ENCODE assay signal across 10 mouse cellular contexts in genomic region chr16:50073979-50074378, GRCm38 (mm10).
DNase-seq lines count a peak whose midpoint lies in the region; ATAC-seq lines count a peak whose summit lies in the region.
"Had no signal": no experiment of that assay in that cellular context is flagged by ENCODE, and none has a peak within 500 bp of the region (broad histone marks: within the 10 kb centered on the region; RNA-seq: fewer than 3 reads in every experiment).

No protein-coding gene starts in this region.

- no peaks in the 10 kb centered on the region; the same call in 1 of the 2 replicates for H3K4me1 ChIP-seq in hindbrain, embryonic 12.5 days
- H3K4me1 ChIP-seq in hindbrain, embryonic 16.5 days (ENCODE audit: control insufficient read depth, insufficient read depth, low read depth, low read length) = peaks cover 3% of the 10 kb centered on the region; the same call in 1 of the 2 replicates

- no peak overlapping the region for H3K27ac ChIP-seq in hindbrain, embryonic 12.5 days
- no peak overlapping the region for H3K27ac ChIP-seq in hindbrain, embryonic 16.5 days (ENCODE audit: low read depth, low read length)
- H3K27ac ChIP-seq: embryonic facial prominence, embryonic 12.5 days; limb, embryonic 12.5 days had no signal

- 0 out of 2 replicates have a peak, but pooled peaks have one; percentile 9 for ATAC-seq in hindbrain, embryonic 12.5 days (ENCODE audit: low FRiP score)
- no peak for ATAC-seq in hindbrain, embryonic 16.5 days
- peak; percentile 72 for ATAC-seq in CD4-positive, CD25-positive, alpha-beta regulatory T cell, adult 4 months

- H3K4me3 ChIP-seq in hindbrain, embryonic 12.5 days = no peak overlapping the region
- H3K4me3 ChIP-seq in hindbrain, embryonic 16.5 days (ENCODE audit: low read length) = no peak overlapping the region
- H3K4me3 ChIP-seq: embryonic facial prominence, embryonic 12.5 days; limb, embryonic 12.5 days had no signal

- no peak overlapping the region for H3K9ac ChIP-seq in hindbrain, embryonic 12.5 days
- no peak overlapping the region for H3K9ac ChIP-seq in hindbrain, embryonic 16.5 days (ENCODE audit: low read depth, low read length)
- H3K9ac ChIP-seq: embryonic facial prominence, embryonic 12.5 days; limb, embryonic 12.5 days had no signal

- no peaks in the 10 kb centered on the region for H3K27me3 ChIP-seq in hindbrain, embryonic 12.5 days
- no peaks in the 10 kb centered on the region for H3K27me3 ChIP-seq in hindbrain, embryonic 16.5 days (replicated peaks; ENCODE audit: control insufficient read depth, insufficient read depth, low read length)
- H3K27me3 ChIP-seq: embryonic facial prominence, embryonic 12.5 days; limb, embryonic 12.5 days had no signal

- H3K36me3 ChIP-seq in hindbrain, embryonic 12.5 days = no peaks in the 10 kb centered on the region
- no peaks in the 10 kb centered on the region for H3K36me3 ChIP-seq in hindbrain, embryonic 16.5 days (ENCODE audit: control insufficient read depth, insufficient read depth, low read length)
- H3K36me3 ChIP-seq: embryonic facial prominence, embryonic 12.5 days; limb, embryonic 12.5 days had no signal

- 75% methylated on average over 4 of the region's 4 CpGs for whole genome bisulfite sequencing in hindbrain, embryonic 12.5 days
- WGBS in hindbrain, embryonic 16.5 days = 81% methylated on average over 4 of the region's 4 CpGs

- DNase-seq in ZHBTc4 (ENCODE audit: low read depth, low spot score) = peak; percentile 58
- DNase-seq in lung, postnatal 10 days = peak; percentile 13
- DNase-seq in ovary, postnatal 14 days (ENCODE audit: low spot score) = no peak
- no peak for DNase-seq in right cerebral cortex, adult 2 months (ENCODE audit: low spot score in 2 of 2)
- DNase-seq in gastrocnemius, postnatal 25 days = no peak

- H3K4me2 ChIP-seq in hindbrain, embryonic 12.5 days (replicated peaks) = no peak overlapping the region
- no peak overlapping the region for H3K4me2 ChIP-seq in hindbrain, embryonic 16.5 days (ENCODE audit: low read length)
- H3K4me2 ChIP-seq: embryonic facial prominence, embryonic 12.5 days; limb, embryonic 12.5 days had no signal

- H3K9me3 ChIP-seq in hindbrain, embryonic 12.5 days (replicated peaks) = no peaks in the 10 kb centered on the region
- H3K9me3 ChIP-seq in hindbrain, embryonic 16.5 days (ENCODE audit: control insufficient read depth, low read length) = no peaks in the 10 kb centered on the region
- H3K9me3 ChIP-seq: embryonic facial prominence, embryonic 12.5 days; limb, embryonic 12.5 days had no signal

Comparison
In these comparisons a context has a peak if more than half of its experiments do, and no peak if none do; other contexts are left out.
1. DNase-seq: peak in ZHBTc4 (single experiment) and lung, postnatal 10 days (single experiment); none in ovary, postnatal 14 days (single experiment), right cerebral cortex, adult 2 months (0 of 2) and gastrocnemius, postnatal 25 days (single experiment).